Mouse (Mus musculus) spleen, adult 18-20 months (tissue): ENCODE data around the gene Rhag.

ENCODE experiments used
- DNase-seq, 2 experiments: peaks; one replicate each; pipeline ENCODE4 v3.0.0; 2022; ENCODE audit warnings: mixed read lengths in 2 of 2

Rhag gene

DNA sequence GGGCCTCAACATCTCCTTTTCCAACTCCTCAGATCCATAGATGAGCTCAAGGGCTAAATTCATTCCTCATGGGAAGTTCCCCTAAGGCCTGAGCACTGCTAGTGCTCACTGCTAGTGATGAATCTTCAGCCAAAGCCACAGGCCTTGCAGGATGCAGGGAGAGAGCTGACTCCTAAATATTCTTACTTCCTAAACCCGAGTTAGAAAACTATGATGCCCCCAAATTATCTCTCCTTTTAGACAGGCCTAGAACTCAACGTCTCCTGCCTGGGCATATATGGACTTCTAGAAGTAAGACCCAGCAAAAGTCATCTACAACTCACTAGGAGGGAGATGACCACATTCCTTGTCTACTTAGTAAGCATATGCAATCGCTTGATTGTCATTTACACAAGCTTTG lies 66.8 kb downstream of the Rhag start:
- DNase-seq, result no peak

DNA sequence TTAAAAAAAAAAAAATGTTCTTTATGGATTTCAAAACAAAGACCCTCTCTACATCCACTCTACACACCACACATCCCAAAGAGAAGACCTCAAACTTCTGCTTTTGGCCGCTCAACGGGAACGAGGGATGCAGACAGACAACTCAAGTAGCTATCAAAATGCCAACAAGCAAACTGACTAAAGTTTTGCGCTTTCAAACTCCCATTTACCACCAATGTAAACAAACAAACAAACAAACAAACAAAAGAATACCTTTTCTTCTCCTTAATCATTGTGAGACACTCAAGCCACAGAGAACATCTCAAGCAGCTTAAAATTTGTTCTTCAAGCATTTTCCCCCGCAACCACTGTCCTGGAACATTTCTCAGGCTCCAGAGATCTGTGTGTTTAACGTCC lies 68.6 kb downstream of the Rhag start:
- DNase-seq, result no peak

DNA sequence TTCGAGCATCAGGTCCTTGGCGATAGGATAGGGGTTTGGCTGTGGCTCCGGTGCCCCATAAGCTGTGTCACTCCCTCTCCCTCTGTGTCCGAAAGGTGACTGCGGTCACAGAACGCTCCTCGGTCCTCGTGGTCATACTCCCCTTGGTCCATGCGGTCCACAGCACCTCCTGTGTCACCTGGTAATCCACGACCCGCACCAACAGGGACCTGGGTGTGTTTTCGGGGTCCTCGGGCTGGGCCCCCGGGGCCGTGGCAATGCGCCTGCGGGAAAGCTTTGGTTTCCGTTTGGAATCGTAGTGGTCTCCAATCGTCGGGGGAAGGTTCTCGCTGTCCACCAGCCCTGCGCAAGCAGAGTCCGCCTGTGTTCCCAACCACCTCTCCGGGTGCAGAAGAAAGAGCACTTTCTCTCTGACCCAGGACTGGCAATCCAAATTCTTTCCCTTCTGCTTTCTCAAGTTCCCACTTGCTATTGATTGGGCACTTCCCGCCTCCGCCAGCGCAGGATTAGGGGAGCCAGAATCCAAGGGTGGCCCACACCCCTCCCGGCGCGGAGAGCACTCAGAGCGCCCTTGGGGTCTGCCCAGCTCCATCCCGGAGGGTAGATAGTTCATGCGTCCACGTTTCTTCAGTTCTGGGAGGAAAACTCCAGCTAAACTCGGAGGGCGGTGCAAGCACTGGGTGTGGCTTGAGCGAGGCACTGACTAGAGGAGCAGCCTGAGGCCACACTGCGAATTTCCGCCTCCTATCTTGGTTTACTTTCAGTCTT lies 69.2 kb downstream of the Rhag start, which contains the start of gene 9130008F23Rik:
Gene 9130008F23Rik (minus strand): TSS at position 636 of the 768 bp plus-strand sequence.
- DNase-seq, result peak in 1 of 2 experiments; percentile 18

DNA sequence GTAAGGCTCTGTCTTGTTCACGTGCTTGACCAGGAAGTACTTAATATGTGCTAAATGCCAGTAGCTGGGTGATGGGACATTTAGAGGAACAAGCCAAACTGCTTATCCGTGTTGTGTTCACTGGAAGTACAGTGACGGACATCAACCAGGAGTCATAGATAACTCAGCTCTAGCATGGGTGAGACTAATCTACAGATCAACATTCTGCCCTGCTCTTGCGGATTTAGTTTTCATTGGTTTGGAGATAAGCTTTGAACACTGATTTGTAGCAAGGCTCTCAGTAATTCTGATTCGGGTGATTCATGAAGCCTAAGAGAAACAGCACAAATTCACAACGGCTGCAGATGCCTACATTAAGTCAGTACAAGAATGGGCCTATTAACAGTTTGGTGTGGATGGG lies 71.2 kb downstream of the Rhag start:
- DNase-seq, result no peak

DNA sequence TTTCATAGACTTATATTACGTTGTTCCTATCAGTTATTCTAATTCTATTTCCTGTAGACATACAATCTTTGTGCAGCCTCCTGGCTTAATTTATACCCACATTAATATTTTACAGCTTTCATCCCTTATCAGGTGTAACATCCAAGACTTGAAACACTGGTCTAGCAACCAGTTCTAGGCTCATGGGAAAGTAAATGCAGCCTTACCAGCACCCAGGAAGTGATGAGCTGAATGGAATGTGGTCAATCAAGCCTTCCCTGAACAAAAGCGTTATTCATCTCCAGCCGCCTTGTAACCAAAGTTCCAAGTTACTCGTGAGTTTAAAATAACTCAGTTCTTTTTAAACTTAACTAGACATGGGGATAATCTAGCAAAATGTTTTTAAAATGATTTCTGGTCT lies 74.2 kb downstream of the Rhag start:
- DNase-seq, result no peak

DNA sequence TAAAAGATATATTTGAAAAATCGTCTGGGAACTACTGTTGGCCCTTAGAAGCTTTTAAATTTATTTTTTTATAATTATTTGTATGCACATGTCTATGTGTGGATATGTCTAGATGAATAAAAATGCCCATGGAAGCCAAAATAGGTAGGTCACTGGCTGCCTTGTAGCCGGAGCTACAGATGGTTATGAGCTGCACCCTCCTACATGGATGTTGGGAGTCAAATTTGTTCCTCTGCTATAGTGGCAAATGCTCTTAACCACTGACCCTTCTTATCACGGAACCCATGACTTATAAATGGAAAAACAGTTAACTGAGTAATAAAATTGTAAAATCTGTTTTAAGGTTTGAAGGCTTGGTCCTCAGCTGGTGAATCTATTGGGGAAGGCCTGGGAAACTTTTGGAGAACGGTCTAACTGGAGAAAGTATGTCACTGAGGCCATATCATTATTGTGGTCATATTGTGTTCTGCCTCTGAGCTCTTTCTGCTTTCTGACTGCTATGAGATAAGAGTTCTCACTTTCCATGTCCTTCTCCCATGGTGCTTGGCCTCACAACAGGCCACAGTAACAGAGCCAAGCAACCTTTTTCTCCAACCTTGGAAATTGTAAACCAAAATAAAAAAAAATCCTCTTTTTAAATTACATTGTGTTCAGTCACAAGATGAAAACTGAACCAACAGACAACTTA lies 77.1 kb downstream of the Rhag start:
- DNase-seq, result no peak
